Mouse (Mus musculus): ENCODE measurements around the gene Neil3.

GRCm38 (mm10) chr8:53562441-53563040 lies 76.3 kb downstream of the Neil3 start:
- TF ChIP-seq POLR2A (IDR thresholded peaks at IDR 0.05; ENCODE audit: insufficient read depth, low read length) (no peak), EP300 (IDR thresholded peaks at IDR 0.05; ENCODE audit: insufficient read depth, low read depth, low read length) (no peak), CTCF (IDR thresholded peaks at IDR 0.05; ENCODE audit: low read depth, low read length) (no peak)
